Comparison of ENCODE assay signal across 22 mouse cellular contexts in genomic region chr16:74796303-74796653, GRCm38 (mm10).
A peak's percentile ranks its signal among the peaks of the same experiment; 100 is the strongest.
DNase-seq lines count a peak whose midpoint lies in the region; ATAC-seq lines count a peak whose summit lies in the region.
"Had no signal": no experiment of that assay in that cellular context is flagged by ENCODE, and none has a peak within 500 bp of the region (broad histone marks: within the 10 kb centered on the region; RNA-seq: fewer than 3 reads in every experiment).

No protein-coding gene starts in this region.

- 29% methylated on average over 2 of the region's 2 CpGs for WGBS in neural tube, embryonic 11.5 days
- 31% methylated on average over 2 of the region's 2 CpGs for WGBS in neural tube, embryonic 15.5 days
- 2% methylated on average over 2 of the region's 2 CpGs for WGBS in limb, embryonic 12.5 days
- WGBS in forebrain, embryonic 16.5 days: 56% methylated on average over 2 of the region's 2 CpGs

- peak; percentile 67 for DNase-seq in embryo, embryonic 10.5 days (ENCODE audit: low spot score)
- DNase-seq in embryo, embryonic 9.5 days (ENCODE audit: extremely low spot score): no peak
- DNase-seq in neural tube, embryonic 11.5 days (ENCODE audit: low spot score): peak; percentile 24
- DNase-seq in mesoderm, embryonic 11.5 days (ENCODE audit: low read depth, low spot score): peak; percentile 67
- DNase-seq in adrenal gland, postnatal 4 days (ENCODE audit: low spot score in 2 of 2): no peak
- DNase-seq: adrenal gland, adult 8-10 months; adrenal gland, postnatal 25 days; cerebellum, adult 18-20 months; cerebellum, adult 9-10 months; cerebellum, postnatal 25 days; gastrocnemius, adult 2 months; gastrocnemius, postnatal 14 days; heart, adult 11 months had no signal

- no peaks in the 10 kb centered on the region for H3K36me3 ChIP-seq in neural tube, embryonic 11.5 days (ENCODE audit: control insufficient read depth, insufficient read depth, low read length)
- no peaks in the 10 kb centered on the region for H3K36me3 ChIP-seq in neural tube, embryonic 15.5 days
- no peaks in the 10 kb centered on the region for H3K36me3 ChIP-seq in limb, embryonic 12.5 days
- H3K36me3 ChIP-seq in forebrain, embryonic 16.5 days (ENCODE audit: control insufficient read depth, insufficient read depth): no peaks in the 10 kb centered on the region
- H3K36me3 ChIP-seq: hindbrain, embryonic 13.5 days; intestine, embryonic 15.5 days had no signal

- no peak overlapping the region for H3K4me3 ChIP-seq in neural tube, embryonic 11.5 days (ENCODE audit: low read depth, low read length)
- no peak overlapping the region for H3K4me3 ChIP-seq in neural tube, embryonic 15.5 days (replicated peaks)
- no peak overlapping the region for H3K4me3 ChIP-seq in limb, embryonic 12.5 days (replicated peaks)
- no peak overlapping the region for H3K4me3 ChIP-seq in forebrain, embryonic 16.5 days (replicated peaks; ENCODE audit: low read length)
- H3K4me3 ChIP-seq: gastrocnemius, adult 2 months; hindbrain, embryonic 13.5 days; intestine, embryonic 15.5 days had no signal

- 0 out of 2 replicates have a peak, but pooled peaks have one; percentile 10 for ATAC-seq in neural tube, embryonic 11.5 days (ENCODE audit: insufficient read depth, low FRiP score, low TSS enrichment)
- ATAC-seq in neural tube, embryonic 15.5 days (ENCODE audit: low FRiP score): no peak
- peak; percentile 67 for ATAC-seq in limb, embryonic 12.5 days (ENCODE audit: insufficient number of reproducible peaks, insufficient read depth, low FRiP score, low TSS enrichment, low read depth)
- no peak for ATAC-seq in forebrain, embryonic 16.5 days
- ATAC-seq: activated CD4-positive, CD25-positive, alpha-beta regulatory T cell, adult 4 months; forebrain, embryonic 14.5 days; hindbrain, embryonic 16.5 days; intestine, embryonic 15.5 days had no signal

- H3K9me3 ChIP-seq in neural tube, embryonic 11.5 days (ENCODE audit: control insufficient read depth, low read length): no peaks in the 10 kb centered on the region
- no peaks in the 10 kb centered on the region for H3K9me3 ChIP-seq in neural tube, embryonic 15.5 days (replicated peaks)
- H3K9me3 ChIP-seq in limb, embryonic 12.5 days: no peaks in the 10 kb centered on the region
- no peaks in the 10 kb centered on the region for H3K9me3 ChIP-seq in forebrain, embryonic 16.5 days (ENCODE audit: control insufficient read depth, low read length)
- H3K9me3 ChIP-seq: hindbrain, embryonic 13.5 days; intestine, embryonic 15.5 days had no signal

- no peaks in the 10 kb centered on the region for H3K27me3 ChIP-seq in neural tube, embryonic 11.5 days (ENCODE audit: control insufficient read depth, insufficient read depth, low read length)
- no peaks in the 10 kb centered on the region for H3K27me3 ChIP-seq in neural tube, embryonic 15.5 days (replicated peaks)
- H3K27me3 ChIP-seq in limb, embryonic 12.5 days: no peaks in the 10 kb centered on the region
- no peaks in the 10 kb centered on the region for H3K27me3 ChIP-seq in forebrain, embryonic 16.5 days (replicated peaks; ENCODE audit: control insufficient read depth, insufficient read depth, low read length)
- H3K27me3 ChIP-seq: hindbrain, embryonic 13.5 days; intestine, embryonic 15.5 days had no signal

- no peak overlapping the region for H3K27ac ChIP-seq in neural tube, embryonic 11.5 days (ENCODE audit: low read depth, low read length)
- H3K27ac ChIP-seq in neural tube, embryonic 15.5 days (replicated peaks): no peak overlapping the region
- 0 out of 2 replicates have a peak overlapping the region, but pooled peaks have one; percentile 64 for H3K27ac ChIP-seq in limb, embryonic 12.5 days
- no peak overlapping the region for H3K27ac ChIP-seq in forebrain, embryonic 16.5 days (ENCODE audit: low read length)
- H3K27ac ChIP-seq: gastrocnemius, adult 2 months; hindbrain, embryonic 13.5 days; intestine, embryonic 15.5 days had no signal

- no peak overlapping the region for H3K9ac ChIP-seq in neural tube, embryonic 11.5 days (ENCODE audit: low read length)
- H3K9ac ChIP-seq in neural tube, embryonic 15.5 days (replicated peaks): no peak overlapping the region
- no peak overlapping the region for H3K9ac ChIP-seq in limb, embryonic 12.5 days (replicated peaks)
- H3K9ac ChIP-seq in forebrain, embryonic 16.5 days (replicated peaks; ENCODE audit: low read depth, low read length): no peak overlapping the region
- H3K9ac ChIP-seq: hindbrain, embryonic 13.5 days; intestine, embryonic 15.5 days had no signal

- H3K4me2 ChIP-seq in neural tube, embryonic 11.5 days (ENCODE audit: low read depth): no peak overlapping the region
- no peak overlapping the region for H3K4me2 ChIP-seq in neural tube, embryonic 15.5 days
- no peak overlapping the region for H3K4me2 ChIP-seq in limb, embryonic 12.5 days
- H3K4me2 ChIP-seq in forebrain, embryonic 16.5 days (ENCODE audit: low read length): no peak overlapping the region
- H3K4me2 ChIP-seq: heart, embryonic 11.5 days; hindbrain, embryonic 13.5 days; intestine, embryonic 15.5 days had no signal

- no peaks in the 10 kb centered on the region for H3K4me1 ChIP-seq in neural tube, embryonic 11.5 days (ENCODE audit: control insufficient read depth, insufficient read depth, low read length)
- no peaks in the 10 kb centered on the region for H3K4me1 ChIP-seq in neural tube, embryonic 15.5 days
- peaks cover 20% of the 10 kb centered on the region for H3K4me1 ChIP-seq in limb, embryonic 12.5 days (replicated peaks)
- H3K4me1 ChIP-seq in forebrain, embryonic 16.5 days (replicated peaks; ENCODE audit: control insufficient read depth, insufficient read depth, low read length): no peaks in the 10 kb centered on the region
- H3K4me1 ChIP-seq: hindbrain, embryonic 13.5 days; intestine, embryonic 15.5 days had no signal

Comparison
In these comparisons a context has a peak if more than half of its experiments do, and no peak if none do; other contexts are left out.
1. DNase-seq: peak in embryo, embryonic 10.5 days (single experiment), neural tube, embryonic 11.5 days (single experiment) and mesoderm, embryonic 11.5 days (single experiment); none in embryo, embryonic 9.5 days (single experiment) and adrenal gland, postnatal 4 days (0 of 2).
2. ATAC-seq: peak in neural tube, embryonic 11.5 days (single experiment) and limb, embryonic 12.5 days (single experiment); none in neural tube, embryonic 15.5 days (single experiment) and forebrain, embryonic 16.5 days (single experiment).